Mouse (Mus musculus): Measurements from ENCODE around the gene Zswim8. TPM values are rescaled to one million over a fixed set of nuclear protein-coding genes. Genes with fewer than 3 reads are reported as not detected.

Gene Zswim8
- 100 to 1,000 TPM; 138 to 141 TPM for total RNA-seq (2023)

DNA sequence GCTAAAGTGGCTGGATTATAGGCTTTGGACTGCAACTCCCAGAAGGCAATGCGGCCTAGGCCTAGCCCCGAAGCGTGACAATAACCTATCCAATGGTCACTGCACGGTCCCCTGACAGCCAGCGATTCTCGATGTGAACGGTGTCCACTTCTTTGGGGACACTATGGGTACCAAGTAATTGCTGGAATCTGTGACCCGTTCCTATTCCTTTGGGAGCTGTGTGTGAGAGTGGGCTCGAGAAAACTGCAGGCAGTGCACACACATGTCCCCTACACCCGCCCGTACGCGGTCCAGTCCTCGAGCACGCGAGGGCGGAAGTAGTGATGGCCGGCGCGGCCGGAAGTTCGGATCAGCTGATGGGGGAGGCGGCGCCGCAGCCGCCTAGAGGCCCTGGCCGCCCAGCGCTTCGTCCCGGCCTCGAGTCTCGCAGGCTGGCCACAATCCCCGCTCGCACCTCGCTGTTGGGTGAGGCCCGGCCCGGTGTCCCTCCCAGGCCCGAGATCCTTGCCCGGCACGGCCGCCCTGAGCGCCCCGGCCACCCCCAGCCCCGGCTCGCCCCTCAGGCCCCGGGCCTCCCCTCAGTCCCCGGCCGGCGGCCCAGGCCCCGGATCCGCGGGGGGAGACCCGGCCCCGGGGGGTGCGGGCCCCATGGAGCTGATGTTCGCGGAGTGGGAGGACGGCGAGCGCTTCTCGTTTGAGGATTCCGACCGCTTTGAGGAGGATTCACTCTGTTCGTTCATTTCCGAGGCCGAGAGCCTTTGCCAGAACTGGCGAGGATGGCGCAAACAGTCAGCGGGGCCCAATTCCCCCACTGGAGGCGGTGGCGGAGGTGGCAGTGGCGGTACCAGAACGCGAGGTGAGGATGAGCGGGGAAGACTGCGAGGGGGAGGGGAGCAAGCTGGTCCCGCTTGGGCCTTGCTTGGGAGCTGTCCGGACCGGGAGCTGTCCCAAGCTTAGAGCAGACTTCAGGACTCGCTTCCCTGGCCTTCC is at the start of gene Zswim8:
Gene Zswim8, plus strand, starts transcription at position 352 of the 990 bp plus-strand sequence.

DNA sequence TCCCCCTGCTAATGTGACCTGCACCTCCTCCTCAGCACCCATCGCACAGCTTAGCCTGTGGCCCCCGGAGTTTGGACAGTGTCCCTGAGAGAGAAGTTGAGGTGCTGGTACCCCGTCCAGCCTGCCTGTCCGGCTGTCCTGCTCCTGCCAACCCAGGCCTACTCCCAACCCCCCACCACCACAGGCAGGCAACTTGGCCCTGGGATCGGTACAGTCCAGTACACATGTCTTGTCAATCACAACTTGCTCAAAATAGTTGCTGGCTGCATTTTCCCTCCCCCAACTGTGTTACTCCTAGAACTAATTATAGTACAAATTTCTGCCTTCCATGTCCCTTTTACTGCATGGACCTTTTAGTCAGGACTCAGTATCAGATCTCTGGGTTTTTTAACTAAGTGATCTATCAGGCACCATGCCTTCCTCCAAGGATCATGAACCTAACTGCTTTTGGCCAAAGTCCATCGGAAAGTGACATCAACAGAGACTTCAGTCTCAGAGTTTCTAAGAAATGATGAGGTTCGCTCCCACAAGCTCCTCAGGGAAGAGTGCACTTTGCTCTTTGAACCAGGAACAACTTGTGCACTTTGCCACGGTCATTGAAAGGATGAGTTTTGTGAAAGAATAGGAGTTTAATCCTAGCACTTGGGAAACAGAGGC is 39.1 kb upstream of the Zswim8 start, which contains the start of gene Synpo2l:
Gene Synpo2l, minus strand, starts transcription at position 201 of the 657 bp plus-strand sequence.

DNA sequence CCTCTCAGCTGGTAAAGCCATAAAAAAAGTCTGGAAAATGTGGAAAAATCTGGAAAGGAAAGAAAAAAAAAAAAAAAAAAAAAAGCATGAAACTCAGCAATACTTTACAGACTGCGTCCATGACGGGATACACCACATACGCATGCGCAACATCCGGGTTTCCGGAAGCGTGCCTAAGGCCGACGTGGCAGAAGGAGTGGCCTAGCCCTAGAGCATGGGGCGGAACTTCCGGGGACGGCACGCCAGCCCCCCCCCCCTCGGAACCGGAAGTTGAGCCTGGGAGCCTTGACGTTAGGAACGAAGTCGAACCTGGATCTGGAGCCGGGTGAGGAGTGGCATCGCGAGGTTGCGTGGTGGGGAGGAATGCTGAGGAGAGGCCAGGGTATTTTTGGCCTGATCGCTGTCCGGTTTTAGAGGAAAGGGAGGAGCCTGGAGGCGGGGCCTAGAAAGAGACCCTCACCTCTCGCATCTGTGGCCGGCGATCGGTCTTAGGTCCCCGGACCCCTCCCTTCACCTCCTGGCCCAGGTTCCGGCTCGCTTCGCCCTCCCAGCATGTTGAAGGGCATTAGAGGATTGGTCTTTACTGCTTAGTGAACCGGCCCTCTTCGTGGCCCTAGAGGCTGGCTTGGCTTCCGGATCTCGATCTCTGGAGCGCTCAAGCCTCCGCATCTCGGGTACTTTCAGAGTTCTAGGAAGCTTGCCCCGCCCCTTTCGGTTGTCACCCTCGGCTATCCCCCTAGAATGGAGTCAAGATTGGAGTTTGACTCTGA is 33.1 kb upstream of the Zswim8 start, which contains the start of gene Sec24c:
Gene Sec24c, plus strand, starts transcription at position 245 of the 770 bp plus-strand sequence.

DNA sequence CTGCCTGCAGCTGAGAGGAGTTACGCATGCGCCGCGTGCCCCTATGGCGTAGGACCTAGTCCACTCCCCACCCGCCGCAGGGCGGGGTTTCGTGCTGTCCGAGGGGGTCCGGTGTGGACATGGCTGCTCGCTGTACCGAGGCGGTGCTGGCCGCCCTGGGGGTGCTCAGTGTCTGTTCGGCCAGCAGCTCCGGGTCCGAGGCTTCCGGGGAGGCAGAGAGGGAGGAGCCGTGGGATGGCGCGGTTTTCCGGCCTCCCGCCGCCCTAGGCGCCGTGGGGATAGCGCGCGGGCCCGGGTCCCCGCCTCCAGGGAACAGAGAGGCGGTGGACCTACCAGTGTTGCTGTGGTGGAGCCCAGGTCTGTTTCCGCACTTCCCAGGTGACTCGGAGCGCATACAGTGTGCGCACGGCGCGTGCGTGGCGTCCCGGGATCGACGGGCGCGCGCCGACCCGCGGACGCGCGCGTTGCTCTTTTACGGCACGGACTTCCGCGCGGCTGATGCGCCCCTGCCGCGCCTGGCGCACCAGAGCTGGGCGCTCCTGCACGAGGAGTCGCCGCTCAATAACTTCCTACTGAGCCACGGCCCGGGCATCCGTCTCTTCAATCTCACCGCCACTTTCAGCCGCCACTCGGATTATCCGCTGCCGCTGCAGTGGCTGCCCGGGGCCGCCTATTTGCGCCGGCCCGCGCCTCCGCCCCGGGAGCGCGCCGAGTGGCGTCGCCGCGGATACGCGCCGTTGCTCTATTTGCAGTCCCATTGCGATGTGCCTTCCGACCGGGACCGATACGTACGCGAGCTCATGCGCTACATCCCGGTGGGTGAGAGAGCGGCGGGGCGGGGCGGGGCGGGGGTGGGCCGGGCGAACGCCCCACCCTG is 12.2 kb upstream of the Zswim8 start, which contains the start of gene Fut11:
Gene Fut11, plus strand, starts transcription at position 85 of the 877 bp plus-strand sequence.

DNA sequence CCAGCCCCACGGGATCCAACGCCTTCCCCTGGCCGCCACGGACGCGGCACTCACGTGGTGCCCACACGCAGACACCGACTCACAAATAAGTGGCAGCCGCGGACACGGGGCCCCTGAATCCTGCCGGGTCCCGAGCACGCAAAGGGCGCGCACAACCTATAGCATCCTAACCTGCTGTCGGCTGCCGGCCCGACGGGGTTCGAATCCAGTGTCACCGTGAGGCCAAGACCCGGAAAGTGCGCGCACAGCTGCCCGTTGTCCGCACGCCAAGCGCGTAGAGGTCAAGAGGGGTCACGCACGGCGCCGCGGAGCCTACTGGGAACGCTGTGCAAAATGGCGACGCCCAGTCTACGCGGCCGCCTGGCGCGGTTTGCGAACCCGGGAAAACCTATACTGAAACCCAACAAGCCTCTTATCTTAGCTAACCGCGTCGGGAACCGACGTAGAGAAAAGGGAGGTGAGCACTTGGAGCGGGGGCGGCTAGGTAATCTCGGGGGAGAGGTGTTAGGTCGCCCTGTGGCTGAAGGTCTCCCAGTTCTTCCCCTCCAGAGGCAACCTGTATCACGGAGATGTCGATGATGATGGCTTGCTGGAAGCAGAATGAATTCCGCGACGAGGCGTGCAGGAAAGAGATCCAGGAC is 4.5 kb upstream of the Zswim8 start, which contains the start of gene Chchd1:
Gene Chchd1, plus strand, starts transcription at position 266 of the 641 bp plus-strand sequence.

DNA sequence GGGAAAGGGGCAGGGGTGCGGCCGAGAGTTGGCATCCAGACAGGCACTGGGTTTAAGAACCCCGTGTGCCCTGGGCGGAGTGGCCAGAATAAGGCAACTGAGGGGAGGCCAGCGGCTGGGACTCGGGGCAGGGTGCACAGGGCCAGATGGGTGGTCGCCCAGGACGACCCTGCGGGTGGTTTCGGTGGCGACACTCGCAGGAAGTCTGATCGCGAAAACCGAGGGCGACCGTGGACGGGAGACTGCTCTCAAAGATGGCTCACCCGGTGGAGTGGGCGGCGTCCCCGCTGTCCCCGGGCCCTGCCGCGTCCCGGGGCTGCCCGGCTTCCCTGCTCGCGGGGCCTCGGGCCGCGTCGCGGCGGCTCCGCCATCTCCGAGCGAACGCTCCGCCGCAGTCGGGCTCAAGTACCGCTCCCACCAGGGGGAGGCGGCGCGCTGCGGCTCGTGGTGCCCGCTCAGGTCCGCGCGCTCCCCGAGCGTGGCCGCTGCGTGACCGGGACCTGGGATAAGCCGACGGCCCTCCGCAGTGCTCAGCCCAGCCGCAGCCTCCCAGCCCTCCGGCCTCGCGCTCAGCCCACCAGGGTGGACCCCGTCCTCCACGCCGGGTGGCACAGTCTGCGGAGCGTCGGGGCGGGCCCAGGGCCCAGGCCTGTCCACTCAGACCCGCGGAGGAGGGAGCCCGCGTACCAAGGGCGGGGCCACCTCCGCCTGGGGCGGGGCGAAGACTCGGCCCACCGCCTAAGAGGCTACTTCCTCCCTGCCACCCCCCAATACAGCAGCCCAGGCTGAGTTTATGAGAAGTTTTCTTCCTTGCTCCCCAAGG is 26.8 kb downstream of the Zswim8 start, which contains the start of gene Ndst2:
Gene Ndst2, minus strand, starts transcription at position 611 of the 823 bp plus-strand sequence.

Other genes starting within 250 kb of the Zswim8 start
- 10 to 100 TPM; 60.9 to 75.6 TPM for gene Anxa7, start 227.4 kb upstream of the Zswim8 start, total RNA-seq (2023)
- 1 to 10 TPM; 1.2 to 1.3 TPM for gene Mss51, start 210.7 kb upstream of the Zswim8 start, total RNA-seq (2023)
- gene Ppp3cb, start 161.0 kb upstream of the Zswim8 start, total RNA-seq (2023) = 10 to 100 TPM; 54.9 to 56.5 TPM
- gene Usp54, start 66.5 kb upstream of the Zswim8 start, total RNA-seq (2023) = 1 to 10 TPM; 2.8 to 3.1 TPM
- not detected for gene Myoz1, start 51.0 kb upstream of the Zswim8 start, total RNA-seq (2023)
- gene Synpo2l, start 39.2 kb upstream of the Zswim8 start, total RNA-seq (2023) = not detected
- 100 to 1,000 TPM; 192 to 197 TPM for gene Sec24c, start 33.2 kb upstream of the Zswim8 start, total RNA-seq (2023)
- 1 to 10 TPM; 9.9 TPM for gene Fut11, start 12.6 kb upstream of the Zswim8 start, total RNA-seq (2023)
- gene Chchd1, start 4.5 kb upstream of the Zswim8 start, total RNA-seq (2023) = 10 to 100 TPM; 30.4 to 31.4 TPM
- gene Ndst2, start 27.0 kb downstream of the Zswim8 start, total RNA-seq (2023) = 10 to 100 TPM; 53.9 to 61.4 TPM
- 10 to 100 TPM; 23.7 to 24.2 TPM for gene Camk2g, start 86.5 kb downstream of the Zswim8 start, total RNA-seq (2023)
- 1 to 10 TPM; 8.4 to 9.1 TPM for gene Plau, start 129.1 kb downstream of the Zswim8 start, total RNA-seq (2023)
- 10 to 100 TPM; 50.5 to 51.4 TPM for gene Vcl, start 221.8 kb downstream of the Zswim8 start, total RNA-seq (2023)